Mouse (Mus musculus) thymus, adult 2 months (tissue): ENCODE measurements around the gene Gm26661. TPM values are rescaled to one million over a fixed set of nuclear protein-coding genes. Genes with fewer than 3 reads are reported as not detected.

Experiments
- DNase-seq: peaks from one replicate; pipeline ENCODE4 v3.0.0; 2021
- H3K27ac ChIP-seq: fragments of 200-500 bp; 2 replicates; pipeline ENCODE4 v1.5.1; 2012; ENCODE audit warnings: low read length, control low read depth; ENCODE audit not compliant: control insufficient read depth, insufficient read depth
- H3K27me3 ChIP-seq: fragments of 200-500 bp; 2 replicates; pipeline ENCODE4 v1.6.1; 2012; ENCODE audit warnings: mild to moderate bottlenecking, low read length, moderate library complexity, mixed read lengths; ENCODE audit not compliant: control insufficient read depth, insufficient read depth
- H3K36me3 ChIP-seq: fragments of 200-500 bp; 2 replicates; pipeline ENCODE4 v1.6.1; 2012; ENCODE audit warnings: mild to moderate bottlenecking, low read length, moderate library complexity; ENCODE audit not compliant: control insufficient read depth, insufficient read depth
- H3K4me1 ChIP-seq: fragments of 200-500 bp; replicated peaks from 2 replicates; pipeline ENCODE4 v1.6.1; 2012; ENCODE audit warnings: low read length; ENCODE audit not compliant: control insufficient read depth, insufficient read depth
- H3K4me3 ChIP-seq: fragments of 200-500 bp; 2 replicates; pipeline ENCODE4 v1.5.1; 2012; ENCODE audit warnings: mild to moderate bottlenecking, low read length, control low read depth, moderate library complexity; ENCODE audit not compliant: control insufficient read depth, insufficient read depth
- CTCF ChIP-seq: fragments of 200-500 bp; IDR thresholded peaks from 2 replicates; pipeline ENCODE4 v1.5.1; 2012; ENCODE audit warnings: mild to moderate bottlenecking, control low read depth, low read length, moderate library complexity, borderline replicate concordance; ENCODE audit not compliant: control insufficient read depth, poor library complexity, insufficient read depth; ENCODE audit errors: extremely low read depth
- POLR2A ChIP-seq: fragments of 200-500 bp; IDR thresholded peaks from 2 replicates; pipeline ENCODE4 v1.6.1; 2012; ENCODE audit warnings: mild to moderate bottlenecking, low read length, control low read depth, moderate library complexity; ENCODE audit not compliant: control insufficient read depth, poor library complexity, insufficient read depth; ENCODE audit errors: extremely low read depth
- WGBS: fragments of 180-500 bp; shearing (Covaris S2); methylation state at CpG from one replicate; pipeline ENCODE4 v1.1.7; 2018; 5-methylcytosine and 5-hydroxymethylcytosine counted together
- polyA plus RNA-seq: library from polyadenylated mRNA; depleted of rRNA; stranded (reverse); fragments of >200 nt; gene quantifications from 2 replicates; pipeline ENCODE4 v1.2.3, GENCODE M21; 2012; rRNA removed

Gm26661 gene
- polyA plus RNA-seq, 1 experiment, result not detected

GRCm38 (mm10) chr14:7833458-7833857 lies 42.1 kb downstream of the Gm26661 start:
- no peak for DNase-seq
- Histone ChIP-seq H3K4me1 (peaks cover 10% of the 10 kb centered on the region), H3K27me3 (no peaks in the 10 kb centered on the region), H3K27ac (no peak overlapping the region), H3K4me3 (no peak overlapping the region), H3K36me3 (no peaks in the 10 kb centered on the region)
- TF ChIP-seq POLR2A (no peak), CTCF (no peak)
- WGBS, result 89% methylated on average over 4 of the region's 4 CpGs

- H3K36me3 ChIP-seq, result no peaks in the 10 kb centered on the region
- H3K4me1 ChIP-seq, result 0 out of 2 replicates have a peak, but pooled peaks cover 5% of the 10 kb centered on the region
- no peak overlapping the region for H3K4me3 ChIP-seq
- DNase-seq, result no peak
- H3K27me3 ChIP-seq, result no peaks in the 10 kb centered on the region
- H3K27ac ChIP-seq, result no peak overlapping the region
- TF ChIP-seq POLR2A (no peak), CTCF (no peak)
- 86% methylated on average over 5 of the region's 5 CpGs for WGBS
Observed at GRCm38 (mm10) chr14:7838564-7839089, 47.2 kb downstream of the Gm26661 start.

GRCm38 (mm10) chr14:7839950-7840514 lies 48.6 kb downstream of the Gm26661 start:
- WGBS, result 91% methylated on average over 8 of the region's 8 CpGs
- peaks cover 11% of the 10 kb centered on the region for H3K4me1 ChIP-seq
- DNase-seq, result no peak
- H3K36me3 ChIP-seq, result no peaks in the 10 kb centered on the region
- no peak overlapping the region for H3K27ac ChIP-seq
- no peak for TF ChIP-seq CTCF
- no peak for TF ChIP-seq POLR2A
- no peaks in the 10 kb centered on the region for H3K27me3 ChIP-seq
- no peak overlapping the region for H3K4me3 ChIP-seq

Other genes starting within 250 kb of the Gm26661 start
- gene Gm3558, start 223.0 kb upstream of the Gm26661 start, polyA plus RNA-seq, result 0.09 TPM in 1 of 2 replicates, not detected in the other
- not detected in 2 replicates for gene Gm10338, start 196.0 kb upstream of the Gm26661 start, polyA plus RNA-seq
- gene Gm10128, start 147.6 kb upstream of the Gm26661 start, polyA plus RNA-seq, result not detected in 2 replicates
- 26.4 and 26.5 TPM in 2 replicates for gene Flnb, start 26.4 kb downstream of the Gm26661 start, polyA plus RNA-seq
- gene Gm45521, start 165.7 kb downstream of the Gm26661 start, polyA plus RNA-seq, result not detected in 2 replicates
- 22.0 and 27.8 TPM in 2 replicates for gene Dnase1l3, start 203.0 kb downstream of the Gm26661 start, polyA plus RNA-seq
- 15.6 and 18.1 TPM in 2 replicates for gene Abhd6, start 211.3 kb downstream of the Gm26661 start, polyA plus RNA-seq